Mouse (Mus musculus): ENCODE data around the gene Hivep3. TPM values are rescaled to one million over a fixed set of nuclear protein-coding genes. Genes with fewer than 3 reads are reported as not detected.

Hivep3 gene
- total RNA-seq, 2 experiments from 2014 or later = 47.2 to 47.5 TPM

DNA sequence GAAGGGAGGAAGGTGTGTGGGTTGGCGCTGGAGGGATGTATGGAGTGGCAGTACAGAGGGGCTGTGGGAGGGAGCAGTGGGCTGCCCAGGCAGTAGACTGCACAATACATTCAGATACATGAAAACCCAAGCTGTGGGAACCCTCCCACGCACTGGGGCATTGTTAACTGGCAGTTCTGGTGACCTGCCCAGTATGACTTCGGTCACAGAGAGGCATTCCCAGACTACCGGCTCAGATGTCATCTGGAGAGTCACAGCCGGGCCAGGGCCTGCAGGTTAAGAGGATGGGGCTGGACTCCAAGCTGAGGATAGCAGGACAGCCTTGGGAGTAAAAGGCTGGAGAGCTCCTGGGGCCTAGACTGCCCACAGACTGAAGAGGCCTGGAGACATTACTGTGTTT lies 265.3 kb downstream of the Hivep3 start:
- DNase-seq (ENCODE audit: low spot score in 2 of 2) = no peak

DNA sequence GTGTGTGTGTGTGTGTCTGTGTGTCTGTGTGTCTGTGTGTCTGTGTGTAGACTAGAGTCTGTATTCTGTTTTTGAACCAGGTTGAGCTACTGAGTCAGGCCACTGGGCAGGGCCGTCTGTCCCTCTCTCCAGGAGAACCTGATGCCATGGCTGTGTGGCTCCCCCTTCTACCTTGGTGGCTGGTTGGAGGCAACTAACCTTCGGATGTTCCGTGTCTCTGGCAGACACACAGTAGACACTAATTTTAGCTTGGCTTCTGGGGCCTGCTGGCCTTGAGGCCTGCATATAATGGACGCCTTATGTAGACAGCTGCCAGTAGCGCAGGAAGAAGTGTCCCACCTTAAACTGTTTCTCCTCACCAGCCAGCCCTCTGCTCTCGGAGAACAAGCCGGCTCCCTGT lies 267.3 kb downstream of the Hivep3 start:
- DNase-seq (ENCODE audit: low spot score in 2 of 2) = no peak

DNA sequence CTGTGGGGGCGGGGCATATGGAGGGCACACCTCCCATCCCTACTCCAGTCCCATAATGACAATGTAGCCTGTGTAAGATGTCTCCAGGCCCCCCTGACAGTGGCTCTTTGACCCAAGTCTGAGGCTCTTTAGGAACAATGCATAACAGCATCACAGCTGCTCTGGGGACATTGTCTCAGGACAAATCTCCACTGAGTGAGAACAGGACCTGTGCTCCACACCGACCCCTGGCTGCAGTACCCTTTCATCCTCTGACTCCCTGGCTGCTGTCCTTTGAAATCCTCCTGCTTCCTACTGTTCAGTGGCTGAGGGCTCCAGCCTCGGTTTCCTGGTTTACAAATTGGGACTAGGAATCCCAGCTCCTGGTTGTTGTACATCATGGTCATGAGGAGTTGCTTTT lies 269.4 kb downstream of the Hivep3 start:
- DNase-seq (ENCODE audit: low spot score in 2 of 2) = no peak

DNA sequence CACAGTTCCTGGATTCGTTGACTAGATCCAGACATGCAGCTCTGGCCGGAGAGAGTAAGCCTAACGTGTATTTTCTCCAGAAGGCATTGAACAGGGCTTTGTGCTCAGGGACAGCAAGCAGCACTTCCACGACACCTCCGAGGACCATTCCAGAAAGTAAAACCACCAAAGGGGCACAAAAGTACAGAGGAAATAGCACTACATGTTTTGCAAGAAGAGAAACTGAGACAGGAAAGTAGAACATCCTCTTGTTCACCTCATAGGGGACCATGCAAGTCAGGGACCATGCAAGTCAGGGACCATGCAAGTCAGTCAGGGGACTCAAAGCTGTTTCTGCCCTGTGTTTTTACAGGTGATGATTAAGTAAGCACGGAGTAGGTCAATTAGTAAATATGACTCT lies 272.5 kb downstream of the Hivep3 start:
- no peak for DNase-seq (ENCODE audit: low spot score in 2 of 2)

DNA sequence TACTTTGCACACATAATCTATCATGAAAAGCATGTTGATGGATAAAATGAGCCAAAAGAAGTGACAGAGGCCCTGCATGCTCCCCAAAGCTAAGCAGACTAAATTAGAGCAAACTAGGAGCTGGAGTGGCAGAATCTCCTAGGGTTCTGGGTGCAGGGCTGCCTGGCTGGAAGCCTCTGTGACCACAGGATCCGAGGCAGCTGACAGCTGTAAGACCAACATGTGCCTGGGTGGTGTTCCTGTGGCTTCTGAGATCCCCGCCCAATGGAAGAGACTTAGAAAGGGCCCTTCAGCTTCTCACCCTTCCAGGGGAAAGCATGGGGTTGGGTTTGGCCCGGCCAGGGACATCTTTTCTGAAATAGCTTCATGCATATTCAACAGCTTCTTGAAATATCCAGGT lies 274.3 kb downstream of the Hivep3 start:
- DNase-seq (ENCODE audit: low spot score in 2 of 2) = no peak

DNA sequence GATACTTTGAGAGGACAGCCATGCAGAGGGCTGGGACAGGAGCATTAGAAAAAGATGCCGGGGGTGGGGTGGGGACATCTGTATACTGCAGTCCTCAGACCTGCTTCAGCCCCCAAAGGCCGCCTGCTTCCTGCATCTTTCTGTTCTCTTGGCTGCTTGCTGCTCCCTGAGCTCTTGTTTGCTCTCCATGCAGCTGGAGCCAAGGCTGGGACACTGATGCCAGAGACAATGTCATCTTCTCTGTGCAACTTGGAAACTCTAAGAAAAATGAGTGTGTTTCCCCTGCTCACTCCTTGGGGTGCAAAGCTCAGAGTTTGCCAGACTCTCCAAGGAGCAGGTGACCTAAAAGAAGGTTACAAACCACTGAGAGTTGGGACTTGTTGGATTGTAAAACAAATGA lies 275.6 kb downstream of the Hivep3 start:
- no peak for DNase-seq (ENCODE audit: low spot score in 2 of 2)

DNA sequence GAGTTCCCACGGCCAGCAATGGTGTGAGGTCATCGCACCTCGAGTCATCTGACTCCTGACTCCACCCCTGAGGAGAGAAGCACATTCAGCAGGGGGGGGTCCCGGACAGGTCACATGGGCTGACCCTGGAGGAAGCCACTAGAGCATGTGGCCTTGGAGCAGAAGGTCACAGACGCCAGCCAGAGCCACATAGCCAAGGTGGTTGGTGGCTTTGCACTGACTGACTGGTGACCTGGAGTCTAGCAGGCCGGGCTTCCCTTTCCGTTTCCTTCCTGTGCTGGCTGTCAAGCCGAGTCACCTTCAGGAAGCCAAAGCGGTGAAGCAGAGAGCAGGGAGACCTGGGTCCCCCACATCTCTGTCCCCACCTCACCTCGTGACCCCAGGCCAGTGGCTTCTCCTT lies 278.2 kb downstream of the Hivep3 start:
- DNase-seq (ENCODE audit: low spot score in 2 of 2) = no peak

DNA sequence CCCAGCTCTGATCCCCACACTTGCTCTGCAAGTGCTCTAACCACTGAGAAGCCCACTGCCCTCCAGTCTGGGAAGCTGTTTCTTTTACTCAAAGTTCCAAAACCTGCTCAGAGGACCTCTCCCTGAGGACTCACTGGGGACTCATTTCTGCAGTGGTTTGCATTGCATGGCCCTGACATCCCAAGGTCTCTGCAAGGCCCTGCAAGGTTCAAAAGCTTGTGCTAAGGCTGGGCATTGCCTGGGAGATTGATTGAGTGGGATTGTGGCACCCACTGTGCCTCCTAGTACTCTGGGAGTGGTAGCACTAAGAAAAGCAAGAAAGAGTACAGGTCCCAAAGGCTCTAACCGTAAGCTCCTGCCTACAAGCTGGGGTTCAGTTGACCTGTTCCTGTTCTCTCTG lies 279.3 kb downstream of the Hivep3 start:
- no peak for DNase-seq (ENCODE audit: low spot score in 2 of 2)

DNA sequence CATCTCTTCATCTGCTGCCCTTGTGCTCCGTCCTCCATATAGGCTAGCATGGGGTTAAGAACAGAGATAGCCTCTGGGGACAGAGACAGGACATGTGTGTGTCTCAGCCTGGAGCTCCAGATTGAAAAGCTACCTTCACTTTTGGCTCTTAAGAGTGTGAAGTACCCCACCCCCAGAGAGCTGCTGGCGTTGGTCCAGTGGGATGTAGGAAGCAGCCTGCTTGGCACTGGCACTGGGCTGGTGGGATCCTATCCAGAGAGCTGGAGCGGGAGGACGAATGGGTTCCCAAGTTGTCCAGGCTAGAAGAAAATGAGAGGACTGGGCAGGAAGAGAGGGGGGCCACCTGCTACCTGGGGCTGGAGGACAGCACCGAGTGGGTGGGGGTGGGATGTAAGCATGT lies 284.8 kb downstream of the Hivep3 start:
- no peak for DNase-seq (ENCODE audit: low spot score in 2 of 2)

DNA sequence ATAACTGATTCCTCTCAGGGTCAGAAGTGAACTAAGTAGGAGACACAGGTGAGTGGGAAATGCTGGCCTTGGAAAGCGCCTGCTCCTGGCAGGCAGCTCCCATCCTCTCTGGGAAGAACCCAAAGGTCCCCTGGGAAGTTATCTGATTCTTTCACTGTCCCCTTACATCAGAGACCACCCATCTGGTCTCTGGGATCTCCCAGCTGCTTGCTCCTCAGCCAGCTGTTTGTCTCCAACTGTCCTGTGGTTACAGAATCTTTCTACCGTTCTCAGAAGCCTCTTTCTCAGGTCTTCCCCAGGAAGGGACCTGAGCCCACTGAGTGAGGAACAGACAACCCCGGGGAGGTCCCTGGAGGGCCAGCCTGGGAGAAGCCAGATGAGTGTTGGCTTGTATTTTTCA lies 288.8 kb downstream of the Hivep3 start:
- no peak for DNase-seq (ENCODE audit: low spot score in 2 of 2)

DNA sequence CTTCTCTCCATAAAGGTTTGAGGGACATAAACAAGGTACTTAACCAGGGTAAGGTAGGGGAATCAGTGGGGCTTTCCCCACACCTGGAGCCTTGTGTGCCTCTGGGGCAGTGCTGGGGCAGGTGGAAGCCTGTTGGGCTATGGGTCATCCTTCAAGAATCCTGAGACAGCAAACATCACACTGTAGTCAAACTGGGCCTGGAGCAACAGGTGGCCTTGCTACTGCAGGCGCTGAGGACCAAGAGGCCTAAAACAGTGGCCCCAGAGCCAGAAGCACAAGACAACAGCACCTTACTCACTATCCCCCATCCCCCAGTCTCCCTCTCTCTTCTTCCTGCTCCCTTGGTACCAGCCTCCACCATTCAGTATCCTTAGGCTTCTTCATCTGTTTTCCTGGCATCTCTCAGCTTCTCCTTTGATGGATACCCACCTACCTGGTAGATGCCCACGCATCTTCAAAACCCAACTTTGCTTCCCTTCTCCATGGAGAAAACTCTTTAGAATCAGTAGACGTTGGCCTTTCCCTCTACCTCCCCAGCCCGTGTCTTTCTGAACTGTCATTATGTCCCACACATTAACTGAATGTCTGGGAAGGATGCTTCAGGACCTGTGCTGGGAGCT lies 289.7 kb downstream of the Hivep3 start:
- DNase-seq (ENCODE audit: low spot score in 2 of 2) = no peak

DNA sequence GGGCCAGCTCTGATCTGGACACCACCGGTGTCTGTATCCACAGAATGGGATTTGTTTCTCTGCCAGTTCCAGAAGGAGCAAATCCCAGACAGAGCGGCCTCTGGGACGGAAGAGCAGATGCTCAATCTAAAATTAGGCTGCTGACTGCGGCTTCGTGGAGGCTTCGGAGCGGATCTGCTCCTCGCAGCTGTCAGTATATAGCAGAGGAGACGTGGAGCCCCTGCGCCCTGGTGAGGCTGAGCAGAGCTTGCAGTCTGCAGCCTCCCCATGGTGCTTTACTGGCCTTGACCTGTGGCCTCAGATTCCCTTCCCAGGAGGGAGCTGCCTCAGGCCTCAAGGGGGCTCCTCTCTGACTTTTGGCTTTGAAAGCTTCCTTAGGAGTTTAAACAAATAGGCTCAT lies 290.5 kb downstream of the Hivep3 start:
- DNase-seq (ENCODE audit: low spot score in 2 of 2) = peak; percentile 76 to 88

DNA sequence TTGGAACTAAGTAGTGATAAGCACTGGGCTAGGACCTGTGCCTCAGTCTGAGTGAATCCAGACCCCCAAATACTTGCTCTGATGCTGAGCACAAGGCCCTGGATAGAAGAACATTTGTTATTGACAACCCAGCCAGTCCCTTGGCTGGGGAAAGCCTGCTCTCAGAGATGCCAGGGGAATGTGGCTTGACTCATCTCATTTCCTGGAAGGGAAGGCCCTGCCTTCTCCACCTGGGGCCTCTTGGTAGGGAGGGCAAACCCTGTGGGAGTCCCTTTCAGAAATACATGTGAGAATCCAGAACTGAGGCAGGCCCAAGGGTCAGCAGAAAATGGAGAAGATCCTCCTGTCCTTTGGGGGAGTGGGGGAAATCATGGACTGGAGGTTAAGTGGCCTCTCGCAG lies 294.1 kb downstream of the Hivep3 start:
- DNase-seq (ENCODE audit: low spot score in 2 of 2) = no peak

DNA sequence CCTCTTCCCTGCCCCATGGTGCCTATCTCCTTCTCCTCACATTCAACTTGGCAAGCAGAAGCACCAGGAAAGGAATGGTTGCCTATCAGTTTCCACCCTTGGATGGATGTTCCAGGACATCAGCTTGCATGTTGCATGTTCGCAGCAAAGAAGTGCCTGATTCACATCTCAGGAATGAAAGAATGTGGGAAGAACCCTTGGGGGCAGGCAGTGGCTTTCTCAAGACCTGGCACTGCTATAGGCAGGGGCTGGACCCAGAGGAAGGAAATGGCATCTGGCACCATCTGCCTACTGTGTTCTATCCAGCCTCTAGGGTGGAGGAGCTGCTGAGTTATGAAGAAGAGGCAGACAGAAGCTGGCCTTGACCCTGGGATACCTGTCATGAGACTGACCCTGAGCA lies 296.4 kb downstream of the Hivep3 start:
- no peak for DNase-seq (ENCODE audit: low spot score in 2 of 2)

DNA sequence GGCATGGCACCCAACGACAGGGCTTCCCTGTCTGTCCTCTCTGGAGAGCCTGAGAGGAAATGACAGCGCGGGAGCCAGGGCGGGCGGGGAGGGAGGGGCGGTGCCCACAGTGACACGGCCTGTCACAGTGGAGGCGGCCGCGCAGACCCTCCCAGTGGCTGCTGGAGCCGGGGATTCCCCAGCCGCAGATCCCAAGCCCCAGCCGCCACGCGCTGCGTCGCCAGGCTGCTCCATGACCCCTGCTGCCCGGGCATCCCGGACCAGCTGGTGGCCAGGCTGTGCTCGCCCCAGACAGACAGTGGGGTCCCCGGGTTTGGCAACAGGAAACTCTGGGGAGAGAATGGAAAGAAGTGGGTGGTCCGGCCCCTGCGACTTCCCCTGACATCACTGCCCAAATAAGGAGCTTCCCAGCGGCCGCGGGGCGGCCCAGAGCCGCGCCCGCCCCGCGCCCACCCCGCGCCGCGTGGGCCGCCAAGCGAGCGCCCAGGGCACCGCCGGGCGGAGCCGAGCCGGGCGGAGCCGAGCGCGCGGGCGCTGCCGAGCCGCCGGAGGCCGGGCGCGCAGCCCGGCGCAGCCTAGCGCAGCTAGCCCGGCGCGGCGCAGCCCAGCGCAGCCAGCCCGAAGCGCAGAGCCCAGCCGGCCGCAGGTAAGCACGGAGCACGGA lies 298.9 kb downstream of the Hivep3 start:
- peak; percentile 59 to 65 for DNase-seq (ENCODE audit: low spot score in 2 of 2)

DNA sequence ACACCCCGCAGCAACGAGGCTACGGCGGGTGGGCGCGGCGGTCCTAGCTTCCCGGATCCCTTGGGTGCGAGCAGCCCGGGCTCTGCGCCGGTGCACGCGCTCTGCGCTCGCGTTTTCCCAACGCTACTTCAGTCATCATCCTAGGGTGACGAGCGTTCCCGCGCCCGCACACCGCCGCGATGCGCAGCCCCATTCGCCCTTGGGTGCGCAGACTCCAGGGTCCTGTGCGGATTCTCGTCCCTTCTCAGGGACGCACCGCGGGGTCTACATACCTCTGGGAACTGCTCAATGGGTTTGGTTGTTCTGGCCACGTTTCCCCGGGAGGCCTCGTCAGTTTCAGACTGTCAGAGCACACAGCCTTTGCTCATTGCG lies 299.4 kb downstream of the Hivep3 start:
- DNase-seq (ENCODE audit: low spot score in 2 of 2) = peak; percentile 54 to 76

DNA sequence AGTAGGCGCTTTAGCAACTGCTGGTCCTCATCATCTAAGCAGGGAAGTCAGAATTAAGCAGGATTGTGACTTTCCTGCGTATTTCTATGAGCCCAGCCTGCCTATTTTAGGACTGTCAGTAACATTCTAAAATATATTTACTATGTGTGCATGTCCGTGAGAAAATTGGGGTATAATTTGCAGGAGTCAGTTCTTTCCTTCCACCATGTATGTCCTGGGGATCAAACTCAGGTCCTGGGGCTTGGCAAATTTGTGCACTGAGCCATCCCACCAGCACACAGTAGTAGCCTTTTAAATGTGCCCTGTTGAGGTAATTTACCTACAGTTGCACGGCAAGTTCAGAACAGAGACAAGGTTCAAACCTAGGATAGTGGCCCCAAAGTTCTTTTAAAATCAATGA lies 302.7 kb downstream of the Hivep3 start:
- DNase-seq (ENCODE audit: low spot score in 2 of 2) = no peak

DNA sequence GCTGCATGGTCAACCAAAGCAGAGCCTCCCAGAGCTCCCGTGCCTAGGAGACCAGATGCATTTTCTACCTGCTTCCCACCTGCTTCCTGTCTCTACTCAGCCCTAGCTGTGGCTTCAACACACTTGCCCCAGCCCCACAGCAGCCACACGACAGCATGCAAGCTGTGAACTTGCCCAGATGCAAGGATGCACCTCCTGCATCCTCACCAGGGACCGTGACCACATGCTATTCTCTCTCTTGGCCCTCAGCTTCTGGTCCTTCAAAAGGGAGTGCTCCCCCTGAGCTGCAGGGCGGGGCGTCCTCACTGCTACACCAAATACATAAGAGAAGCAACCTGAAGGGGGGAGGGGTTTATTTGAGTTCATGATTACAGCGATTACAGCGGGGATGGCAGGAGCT lies 303.4 kb downstream of the Hivep3 start:
- DNase-seq (ENCODE audit: low spot score in 2 of 2) = no peak

DNA sequence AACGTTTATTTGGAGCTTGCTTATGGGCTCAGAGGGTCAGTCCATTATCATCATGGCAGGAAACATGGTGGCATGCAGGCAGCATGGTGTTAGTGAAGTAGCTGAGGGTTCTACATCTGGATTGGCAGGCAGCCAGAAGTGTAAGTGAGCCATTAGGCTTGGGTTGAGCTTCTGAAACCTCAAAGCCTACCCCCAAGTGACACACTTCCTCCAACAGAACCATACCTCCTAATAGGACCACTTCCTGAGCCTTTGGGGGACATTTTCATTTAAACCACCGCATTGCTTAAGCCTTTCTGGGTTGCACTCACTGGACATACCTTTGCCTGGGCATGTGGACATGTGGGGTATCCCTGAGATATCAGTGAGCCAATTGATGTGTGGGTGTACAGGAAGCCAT lies 307.9 kb downstream of the Hivep3 start:
- no peak for DNase-seq (ENCODE audit: low spot score in 2 of 2)

DNA sequence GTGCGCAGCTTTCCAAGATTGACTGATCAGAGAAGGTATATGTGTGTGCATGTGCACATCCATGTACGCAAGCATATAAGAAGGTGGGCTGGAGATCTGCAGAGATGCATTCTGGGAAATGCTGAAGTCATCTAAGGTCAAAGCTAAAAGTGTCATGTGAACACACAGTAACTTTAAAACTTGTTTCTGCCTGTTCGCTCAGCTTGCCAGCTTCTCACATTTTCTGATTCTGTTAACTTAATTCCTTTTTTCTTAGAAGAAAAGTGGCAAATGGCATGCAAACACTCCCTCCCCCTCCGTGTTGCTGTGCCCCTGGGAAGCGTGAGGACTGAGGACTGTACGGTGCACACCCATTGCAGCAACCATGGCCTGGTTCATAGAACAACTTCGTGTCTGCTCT lies 308.9 kb downstream of the Hivep3 start:
- no peak for DNase-seq (ENCODE audit: low spot score in 2 of 2)

DNA sequence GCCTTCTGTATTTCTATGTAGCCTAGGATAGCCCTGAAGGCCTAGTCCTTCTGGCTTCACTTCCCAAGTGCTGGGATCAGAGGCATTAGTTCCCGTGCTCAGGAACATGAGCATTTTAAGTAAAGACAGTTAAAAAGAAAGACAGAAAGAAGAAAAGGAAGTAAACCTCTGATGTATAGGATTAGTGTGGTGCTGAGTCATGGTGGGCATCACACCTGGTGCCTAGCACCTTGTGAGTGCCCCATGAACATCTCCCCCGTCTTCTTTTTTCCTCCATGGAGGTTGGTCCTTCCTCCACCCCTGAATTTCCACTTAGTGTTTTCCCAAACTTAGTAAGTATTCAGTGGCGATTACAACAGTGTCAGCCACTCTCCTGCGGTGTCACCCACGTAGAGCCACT lies 311.0 kb downstream of the Hivep3 start:
- no peak for DNase-seq (ENCODE audit: low spot score in 2 of 2)

DNA sequence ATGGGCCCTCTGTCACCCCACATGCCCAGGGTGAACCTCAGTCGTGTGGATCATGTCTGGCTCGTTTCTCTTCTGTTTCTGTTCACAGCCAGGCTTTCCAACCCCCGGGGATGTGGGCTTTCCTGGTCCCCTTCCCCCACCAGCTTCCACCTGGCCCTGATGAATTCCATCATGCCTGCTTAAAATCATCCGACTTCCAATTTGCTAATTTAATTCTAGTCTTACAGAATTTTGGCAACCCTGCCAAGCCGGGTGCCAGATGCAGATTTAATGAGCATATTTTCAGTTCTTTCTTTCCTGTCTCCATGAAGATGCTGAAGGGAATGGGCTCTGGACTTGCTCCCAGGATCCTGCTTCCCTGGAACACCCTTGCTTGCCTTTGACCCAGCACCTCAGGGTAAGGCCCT lies 311.6 kb downstream of the Hivep3 start:
- DNase-seq (ENCODE audit: low spot score in 2 of 2) = peak; percentile 83 to 92

DNA sequence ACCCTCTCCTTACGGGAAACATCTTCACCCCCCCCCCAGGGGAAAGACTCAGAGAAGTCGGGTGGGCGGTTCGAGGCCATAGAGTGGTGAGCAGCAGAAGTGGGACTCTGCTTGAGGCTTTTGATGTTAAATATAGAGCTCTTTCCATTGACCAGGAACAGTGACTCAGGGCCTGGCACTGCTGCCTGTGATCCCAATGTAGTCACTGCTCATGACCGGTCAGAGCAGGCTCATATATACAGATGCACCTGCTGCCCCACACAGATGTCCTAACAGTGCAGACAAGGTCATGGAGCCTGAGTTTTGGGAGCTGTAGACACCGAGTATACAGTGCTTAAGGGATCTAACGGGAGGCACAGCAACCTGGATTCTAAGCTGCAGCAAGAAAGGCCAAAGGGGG lies 312.3 kb downstream of the Hivep3 start:
- DNase-seq (ENCODE audit: low spot score in 2 of 2) = no peak

DNA sequence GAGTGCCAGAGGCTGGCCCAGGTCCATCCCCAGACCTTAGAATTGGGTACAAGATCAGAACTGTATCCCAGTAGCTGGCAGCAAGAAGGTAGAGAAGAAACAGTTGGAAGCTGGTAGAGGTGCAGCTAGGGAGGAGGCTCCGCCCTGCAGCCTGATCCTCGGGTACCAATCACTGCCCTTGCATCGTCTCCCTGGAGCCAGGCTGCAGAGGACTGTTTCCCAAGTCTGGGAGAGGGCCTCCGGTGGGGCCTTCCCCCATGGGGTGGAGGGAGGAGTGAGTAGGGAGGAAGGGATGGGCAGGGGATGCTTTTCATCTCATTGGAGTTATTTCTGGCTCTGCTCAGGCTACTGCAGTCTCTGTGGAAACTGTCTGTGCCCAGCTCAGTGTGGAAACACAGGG lies 313.5 kb downstream of the Hivep3 start:
- DNase-seq (ENCODE audit: low spot score in 2 of 2) = peak; percentile 36 to 37

All from layer of hippocampus, adult 18-20 months (tissue).